Mouse (Mus musculus) stomach, embryonic 14.5 days (tissue): Measurements from ENCODE around the gene Dhx40. TPM values are rescaled to one million over a fixed set of nuclear protein-coding genes. Genes with fewer than 3 reads are reported as not detected.
"Not testable (repeated sequence)": the region's sequence is repeated elsewhere in the genome, so short reads cannot be mapped to it uniquely, and the experiment has no call there.

ENCODE experiments used
- ATAC-seq: fragments of 200-750 bp; cut with Nextera tagmentation; 2 replicates; pipeline ENCODE4 v1.8.0; 2017; ENCODE audit warnings: low read depth, moderate TSS enrichment; ENCODE audit not compliant: insufficient number of reproducible peaks, insufficient read depth, low FRiP score
- H3K27ac ChIP-seq: fragments of 300-500 bp; sonication (generic); 2 replicates; pipeline ENCODE4 v1.5.1; 2014; ENCODE audit warnings: mild to moderate bottlenecking, low read length, moderate library complexity, mixed read lengths
- H3K27me3 ChIP-seq: fragments of 300-500 bp; sonication (generic); 2 replicates; pipeline ENCODE4 v1.6.1; 2014; ENCODE audit warnings: low read length, control low read depth, mixed read lengths; ENCODE audit not compliant: control insufficient read depth, insufficient read depth
- H3K36me3 ChIP-seq: fragments of 300-500 bp; sonication (generic); 2 replicates; pipeline ENCODE4 v1.6.1; 2014; ENCODE audit warnings: mild to moderate bottlenecking, control low read depth, low read length, moderate library complexity, mixed read lengths; ENCODE audit not compliant: control insufficient read depth, insufficient read depth
- H3K4me1 ChIP-seq: fragments of 300-500 bp; sonication (generic); 2 replicates; pipeline ENCODE4 v1.6.1; 2014; ENCODE audit warnings: low read length, control low read depth, mixed read lengths; ENCODE audit not compliant: control insufficient read depth, insufficient read depth
- H3K4me2 ChIP-seq: fragments of 300-500 bp; sonication (generic); replicated peaks from 2 replicates; pipeline ENCODE4 v1.6.1; 2014; ENCODE audit warnings: low read depth, low read length, control low read depth
- H3K4me3 ChIP-seq: fragments of 300-500 bp; sonication (generic); 2 replicates; pipeline ENCODE4 v1.5.1; 2014; ENCODE audit warnings: low read depth, low read length, control low read depth
- H3K9ac ChIP-seq: fragments of 300-500 bp; sonication (generic); replicated peaks from 2 replicates; pipeline ENCODE4 v1.6.1; 2014; ENCODE audit warnings: low read depth, mild to moderate bottlenecking, control low read depth, low read length, moderate library complexity, mixed read lengths
- H3K9me3 ChIP-seq: fragments of 300-500 bp; sonication (generic); 2 replicates; pipeline ENCODE4 v1.6.1; 2016; ENCODE audit warnings: low read depth, low read length, control low read depth; ENCODE audit not compliant: control insufficient read depth
- WGBS: fragments of 180-500 bp; shearing (Covaris S2); extraction: QIAGEN DNeasy Blood & Tissue Kit; methylation state at CpG from one replicate; pipeline ENCODE4 v1.1.7; 2014; 5-methylcytosine and 5-hydroxymethylcytosine counted together
- polyA plus RNA-seq: library from polyadenylated mRNA; unstranded; fragments of >200 nt; fragmentation: Nextera tagmentation; extraction: Ambion mirVana; gene quantifications from 2 replicates; pipeline ENCODE4 v1.2.1, GENCODE M21; 2014

Dhx40 gene
- polyA plus RNA-seq, 1 experiment from 2014 or later = 22.6 TPM

GRCm38 (mm10) chr11:86827476-86828245 is 20.1 kb upstream of the Dhx40 start:
- Histone ChIP-seq H3K4me1 (no peaks in the 10 kb centered on the region), H3K4me2 (no peak overlapping the region), H3K27me3 (no peaks in the 10 kb centered on the region), H3K9ac (no peak overlapping the region), H3K9me3 (no peaks in the 10 kb centered on the region), H3K27ac (no peak overlapping the region), H3K4me3 (no peak overlapping the region), H3K36me3 (no peaks in the 10 kb centered on the region)
- 78% methylated on average over 2 of the region's 2 CpGs for WGBS
- no peak for ATAC-seq

GRCm38 (mm10) chr11:86824433-86824832 is 16.9 kb upstream of the Dhx40 start:
- WGBS = 91% methylated on average over 6 of the region's 7 CpGs

GRCm38 (mm10) chr11:86822531-86822930 is 15.0 kb upstream of the Dhx40 start:
- Histone ChIP-seq H3K27me3 (no peaks in the 10 kb centered on the region), H3K9me3 (no peaks in the 10 kb centered on the region), H3K27ac (no peak overlapping the region), H3K9ac (no peak overlapping the region), H3K36me3 (no peaks in the 10 kb centered on the region), H3K4me3 (no peak overlapping the region), H3K4me2 (no peak overlapping the region), H3K4me1 (no peaks in the 10 kb centered on the region)
- WGBS = 84% methylated on average over 7 of the region's 7 CpGs
- no peak for ATAC-seq

More at GRCm38 (mm10) chr11:86824433-86824832, 16.9 kb upstream of the Dhx40 start:
- no peak overlapping the region for H3K9ac ChIP-seq
- H3K4me2 ChIP-seq = no peak overlapping the region
- no peaks in the 10 kb centered on the region for H3K9me3 ChIP-seq
- no peaks in the 10 kb centered on the region for H3K4me1 ChIP-seq
- ATAC-seq = no peak
- no peak overlapping the region for H3K4me3 ChIP-seq
- H3K36me3 ChIP-seq = no peaks in the 10 kb centered on the region
- H3K27ac ChIP-seq = no peak overlapping the region
- H3K27me3 ChIP-seq = no peaks in the 10 kb centered on the region

GRCm38 (mm10) chr11:86819536-86819935 is 12.0 kb upstream of the Dhx40 start:
- ATAC-seq = no peak
- no peak overlapping the region for H3K9ac ChIP-seq
- no peaks in the 10 kb centered on the region for H3K9me3 ChIP-seq
- H3K4me3 ChIP-seq = no peak overlapping the region
- no peak overlapping the region for H3K4me2 ChIP-seq
- H3K36me3 ChIP-seq = no peaks in the 10 kb centered on the region
- no peak overlapping the region for H3K27ac ChIP-seq
- WGBS = 72% methylated on average over 8 of the region's 8 CpGs
- no peaks in the 10 kb centered on the region for H3K27me3 ChIP-seq
- H3K4me1 ChIP-seq = no peaks in the 10 kb centered on the region

GRCm38 (mm10) chr11:86818928-86819327 is 11.4 kb upstream of the Dhx40 start:
- Histone ChIP-seq H3K9me3 (no peaks in the 10 kb centered on the region), H3K36me3 (no peaks in the 10 kb centered on the region), H3K27me3 (no peaks in the 10 kb centered on the region), H3K4me2 (no peak overlapping the region), H3K4me1 (no peaks in the 10 kb centered on the region), H3K4me3 (no peak overlapping the region), H3K9ac (no peak overlapping the region), H3K27ac (no peak overlapping the region)
- WGBS = 81% methylated on average over 2 of the region's 2 CpGs
- ATAC-seq = no peak

- not testable (repeated sequence) for H3K4me1 ChIP-seq, H3K36me3 ChIP-seq, ATAC-seq, H3K9me3 ChIP-seq, H3K4me2 ChIP-seq, H3K27me3 ChIP-seq, H3K4me3 ChIP-seq, H3K27ac ChIP-seq, H3K9ac ChIP-seq
- WGBS = 85% methylated on average over 3 of the region's 3 CpGs
These were observed 8.7 kb upstream of the Dhx40 start for GRCm38 (mm10) chr11:86816288-86816687.

- H3K9me3 ChIP-seq, ATAC-seq, H3K4me3 ChIP-seq, H3K27ac ChIP-seq, H3K27me3 ChIP-seq, H3K9ac ChIP-seq, H3K36me3 ChIP-seq, H3K4me2 ChIP-seq, H3K4me1 ChIP-seq: not testable (repeated sequence)
- 0% methylated on average over 3 of the region's 11 CpGs for WGBS
These were observed 6.9 kb upstream of the Dhx40 start for GRCm38 (mm10) chr11:86814481-86814880.

- WGBS = 58% methylated on average over 5 of the region's 11 CpGs
- H3K9me3 ChIP-seq, H3K27me3 ChIP-seq, ATAC-seq, H3K36me3 ChIP-seq, H3K9ac ChIP-seq, H3K27ac ChIP-seq, H3K4me2 ChIP-seq, H3K4me1 ChIP-seq, H3K4me3 ChIP-seq: not testable (repeated sequence)
These were observed 5.7 kb upstream of the Dhx40 start for GRCm38 (mm10) chr11:86813256-86813655.

- ATAC-seq = no peak
These were observed 3.7 kb upstream of the Dhx40 start for GRCm38 (mm10) chr11:86811326-86811630.

More at GRCm38 (mm10) chr11:86811326-86811630, 3.7 kb upstream of the Dhx40 start:
- Histone ChIP-seq H3K4me2 (no peak overlapping the region), H3K9ac (no peak overlapping the region), H3K27ac (no peak overlapping the region), H3K9me3 (no peaks in the 10 kb centered on the region), H3K27me3 (no peaks in the 10 kb centered on the region), H3K4me3 (no peak overlapping the region), H3K36me3 (no peaks in the 10 kb centered on the region), H3K4me1 (no peaks in the 10 kb centered on the region)
- 92% methylated on average over 1 of the region's 1 CpGs for WGBS
